Mouse (Mus musculus): ENCODE results near the gene Ptprn2. TPM values are rescaled to one million over a fixed set of nuclear protein-coding genes. Genes with fewer than 3 reads are reported as not detected.

The Ptprn2 gene
- polyA plus RNA-seq, 1 experiment from 2014 or later: 22.1 TPM

- Histone ChIP-seq H3K4me3 (no peak overlapping the region), H3K27ac (peak overlapping the region; percentile 34; the same call in 1 of the 2 replicates), H3K4me2 (no peak overlapping the region), H3K27me3 (replicated peaks) (no peaks in the 10 kb centered on the region), H3K36me3 (replicated peaks) (no peaks in the 10 kb centered on the region), H3K4me1 (peaks cover 9% of the 10 kb centered on the region), H3K9me3 (no peaks in the 10 kb centered on the region), H3K9ac (no peak overlapping the region)
- WGBS: 17% methylated on average over 3 of the region's 3 CpGs
- 0 out of 2 replicates have a peak, but pooled peaks have one; percentile 24 for ATAC-seq (replicated peaks)
These were observed 553.9 kb downstream of the Ptprn2 start for GRCm38 (mm10) chr12:117039411-117039810.

GRCm38 (mm10) chr12:117041409-117041808 is 555.9 kb downstream of the Ptprn2 start:
- WGBS: 90% methylated on average over 2 of the region's 2 CpGs
- Histone ChIP-seq H3K4me3 (no peak overlapping the region), H3K9me3 (no peaks in the 10 kb centered on the region), H3K36me3 (replicated peaks) (no peaks in the 10 kb centered on the region), H3K4me2 (no peak overlapping the region), H3K27ac (no peak overlapping the region), H3K27me3 (replicated peaks) (no peaks in the 10 kb centered on the region), H3K4me1 (peaks cover 5% of the 10 kb centered on the region), H3K9ac (no peak overlapping the region)
- ATAC-seq (replicated peaks): no peak

GRCm38 (mm10) chr12:117042706-117043105 is 557.2 kb downstream of the Ptprn2 start:
- Histone ChIP-seq H3K27ac (no peak overlapping the region), H3K4me1 (peaks cover 13% of the 10 kb centered on the region), H3K27me3 (replicated peaks) (no peaks in the 10 kb centered on the region), H3K9ac (no peak overlapping the region), H3K36me3 (replicated peaks) (no peaks in the 10 kb centered on the region), H3K4me3 (no peak overlapping the region), H3K9me3 (no peaks in the 10 kb centered on the region), H3K4me2 (no peak overlapping the region)
- no peak for ATAC-seq (replicated peaks)
- 82% methylated on average over 7 of the region's 7 CpGs for WGBS

- H3K9me3 ChIP-seq: no peaks in the 10 kb centered on the region
- ATAC-seq (replicated peaks): peak; percentile 76
- H3K9ac ChIP-seq: no peak overlapping the region
- under 1% methylated on average over 3 of the region's 3 CpGs for WGBS
- no peak overlapping the region for H3K4me3 ChIP-seq
- H3K27me3 ChIP-seq (replicated peaks): no peaks in the 10 kb centered on the region
- peaks cover 18% of the 10 kb centered on the region for H3K4me1 ChIP-seq
- H3K27ac ChIP-seq: peak overlapping the region; percentile 84
- no peaks in the 10 kb centered on the region for H3K36me3 ChIP-seq (replicated peaks)
- H3K4me2 ChIP-seq: no peak overlapping the region
These were observed 562.1 kb downstream of the Ptprn2 start for GRCm38 (mm10) chr12:117047384-117048251.

GRCm38 (mm10) chr12:117049829-117050228 is 564.3 kb downstream of the Ptprn2 start:
- Histone ChIP-seq H3K4me1 (peaks cover 40% of the 10 kb centered on the region), H3K27me3 (replicated peaks) (no peaks in the 10 kb centered on the region), H3K9ac (no peak overlapping the region), H3K27ac (no peak overlapping the region), H3K4me3 (no peak overlapping the region), H3K9me3 (no peaks in the 10 kb centered on the region), H3K36me3 (replicated peaks) (no peaks in the 10 kb centered on the region), H3K4me2 (no peak overlapping the region)
- no peak for ATAC-seq (replicated peaks)
- 70% methylated on average over 10 of the region's 10 CpGs for WGBS

- Histone ChIP-seq H3K9me3 (no peaks in the 10 kb centered on the region), H3K9ac (peak overlapping the region; percentile 28; the same call in 1 of the 2 replicates), H3K4me1 (peaks cover 33% of the 10 kb centered on the region), H3K4me3 (no peak overlapping the region), H3K27me3 (replicated peaks) (no peaks in the 10 kb centered on the region), H3K4me2 (peak overlapping the region; percentile 29), H3K27ac (peak overlapping the region; percentile 84), H3K36me3 (replicated peaks) (no peaks in the 10 kb centered on the region)
- WGBS: 33% methylated on average over 9 of the region's 9 CpGs
- no peak; the same call in 1 of the 2 replicates for ATAC-seq (replicated peaks)
These were observed 567.8 kb downstream of the Ptprn2 start for GRCm38 (mm10) chr12:117053223-117053850.

GRCm38 (mm10) chr12:117053851-117054769 is 568.6 kb downstream of the Ptprn2 start:
- H3K9ac ChIP-seq: peak overlapping the region; percentile 28; the same call in 1 of the 2 replicates

GRCm38 (mm10) chr12:117054925-117055570 is 569.5 kb downstream of the Ptprn2 start:
- ATAC-seq (replicated peaks): peak; percentile 44; the same call in 1 of the 2 replicates
- H3K9me3 ChIP-seq: no peaks in the 10 kb centered on the region
- peaks cover 33% of the 10 kb centered on the region for H3K4me1 ChIP-seq
- 45% methylated on average over 10 of the region's 10 CpGs for WGBS
- H3K4me3 ChIP-seq: no peak overlapping the region
- H3K27me3 ChIP-seq (replicated peaks): no peaks in the 10 kb centered on the region
- H3K9ac ChIP-seq: no peak overlapping the region
- H3K4me2 ChIP-seq: no peak overlapping the region
- peak overlapping the region; percentile 84 for H3K27ac ChIP-seq
- H3K36me3 ChIP-seq (replicated peaks): no peaks in the 10 kb centered on the region

More at GRCm38 (mm10) chr12:117053851-117054769, 568.6 kb downstream of the Ptprn2 start:
- ATAC-seq (replicated peaks): peak; percentile 77
- WGBS: 5% methylated on average over 21 of the region's 21 CpGs
- Histone ChIP-seq H3K4me1 (peaks cover 33% of the 10 kb centered on the region), H3K36me3 (replicated peaks) (no peaks in the 10 kb centered on the region), H3K27ac (peak overlapping the region; percentile 84), H3K27me3 (replicated peaks) (no peaks in the 10 kb centered on the region), H3K9me3 (no peaks in the 10 kb centered on the region), H3K4me2 (peak overlapping the region; percentile 29), H3K4me3 (no peak overlapping the region)

GRCm38 (mm10) chr12:117058184-117058958 is 572.9 kb downstream of the Ptprn2 start:
- no peaks in the 10 kb centered on the region for H3K27me3 ChIP-seq (replicated peaks)
- no peaks in the 10 kb centered on the region for H3K36me3 ChIP-seq (replicated peaks)
- no peak overlapping the region for H3K27ac ChIP-seq
- H3K9me3 ChIP-seq: no peaks in the 10 kb centered on the region
- H3K4me1 ChIP-seq: peaks cover 21% of the 10 kb centered on the region
- no peak overlapping the region for H3K4me2 ChIP-seq
- ATAC-seq (replicated peaks): no peak
- WGBS: 84% methylated on average over 6 of the region's 6 CpGs
- no peak overlapping the region for H3K4me3 ChIP-seq
- no peak overlapping the region for H3K9ac ChIP-seq

- 87% methylated on average over 7 of the region's 7 CpGs for WGBS
These were observed 573.5 kb downstream of the Ptprn2 start for GRCm38 (mm10) chr12:117058975-117059374.

GRCm38 (mm10) chr12:117077664-117078063 is 592.1 kb downstream of the Ptprn2 start:
- WGBS: 86% methylated on average over 7 of the region's 7 CpGs
- no peak overlapping the region for H3K27ac ChIP-seq
- H3K27me3 ChIP-seq (replicated peaks): no peaks in the 10 kb centered on the region
- H3K9ac ChIP-seq: no peak overlapping the region
- no peaks in the 10 kb centered on the region for H3K4me1 ChIP-seq
- H3K4me2 ChIP-seq: no peak overlapping the region
- no peaks in the 10 kb centered on the region for H3K36me3 ChIP-seq (replicated peaks)
- ATAC-seq (replicated peaks): no peak
- H3K9me3 ChIP-seq: no peaks in the 10 kb centered on the region
- H3K4me3 ChIP-seq: no peak overlapping the region

More at GRCm38 (mm10) chr12:117058975-117059374, 573.5 kb downstream of the Ptprn2 start:
- Histone ChIP-seq H3K9me3 (no peaks in the 10 kb centered on the region), H3K4me1 (peaks cover 15% of the 10 kb centered on the region), H3K27me3 (replicated peaks) (no peaks in the 10 kb centered on the region), H3K4me3 (no peak overlapping the region), H3K27ac (no peak overlapping the region), H3K4me2 (no peak overlapping the region), H3K36me3 (replicated peaks) (no peaks in the 10 kb centered on the region), H3K9ac (no peak overlapping the region)
- ATAC-seq (replicated peaks): no peak

Measured in midbrain, embryonic 15.5 days (tissue).